Mouse (Mus musculus) fibroblast of lung, adult 2 months (primary cell): ENCODE data around the gene Pick1.

ENCODE experiments used
- DNase-seq: peaks from one replicate; pipeline ENCODE4 v3.0.0-alpha.2; 2011; ENCODE audit warnings: low read depth

Pick1 gene

DNA sequence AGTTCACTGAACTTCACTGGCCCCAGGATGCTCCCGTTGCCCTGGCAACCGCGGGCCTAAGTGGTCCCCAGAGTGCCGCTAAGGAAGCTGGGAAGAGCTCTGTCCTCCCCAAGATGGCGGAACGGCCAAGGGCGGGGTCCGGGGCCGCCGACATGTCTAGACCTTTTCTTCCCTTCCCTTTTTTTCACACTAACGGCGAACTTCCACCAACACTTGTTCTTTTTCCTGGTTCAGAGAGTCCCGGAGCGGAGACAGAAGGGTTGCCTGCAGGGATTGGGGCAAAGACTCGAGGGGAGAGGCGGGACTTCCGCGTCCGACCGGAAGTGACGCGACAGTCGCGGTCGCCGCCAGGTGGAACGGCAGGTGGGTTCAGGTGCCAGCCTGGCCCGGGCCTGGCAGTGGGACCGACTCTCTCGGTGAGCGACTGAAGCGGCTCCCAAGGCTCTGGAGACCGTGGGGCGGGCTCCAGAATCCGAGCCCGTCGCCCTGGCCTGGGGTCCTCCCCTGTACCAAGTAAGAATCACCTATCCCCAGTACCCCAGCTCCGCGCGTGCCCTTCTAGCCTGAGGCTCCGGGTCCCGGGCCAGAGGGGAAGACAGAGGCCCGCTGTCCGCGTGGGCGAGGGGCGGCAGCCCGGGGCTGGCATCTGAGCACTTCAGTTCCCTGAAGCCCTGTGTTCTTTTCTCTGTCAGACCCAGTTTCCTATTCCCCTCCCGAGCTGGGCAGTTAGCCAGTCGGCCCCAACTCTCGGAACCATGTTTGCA, at the start of gene Pick1, which contains the start of gene Gm49486:
Pick1 (plus strand) TSS at position 116 of the 764 bp plus-strand sequence.
Gm49486 (plus strand) TSS at position 334 of the 764 bp plus-strand sequence.
- peak; percentile 60 for DNase-seq

DNA sequence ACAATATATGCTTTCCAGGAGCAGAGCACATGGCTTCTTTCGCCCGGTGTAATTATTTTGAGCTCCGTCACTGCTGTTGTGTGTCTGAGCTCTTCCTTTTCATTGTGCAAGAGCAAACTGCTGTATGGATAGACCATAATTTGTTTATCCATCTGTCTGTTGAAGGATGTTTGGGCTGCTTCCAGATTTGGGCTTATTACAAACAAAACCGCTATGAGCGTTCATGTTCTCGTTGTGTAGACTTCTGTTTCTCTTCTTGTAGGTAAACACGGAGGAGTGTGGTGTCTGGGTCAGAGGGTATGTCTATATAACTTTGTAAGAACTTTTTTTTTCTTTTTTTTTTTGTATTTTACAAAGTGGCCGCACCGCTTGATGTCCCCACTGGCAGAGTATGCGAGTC, 43.8 kb upstream of the Pick1 start:
- DNase-seq: no peak

DNA sequence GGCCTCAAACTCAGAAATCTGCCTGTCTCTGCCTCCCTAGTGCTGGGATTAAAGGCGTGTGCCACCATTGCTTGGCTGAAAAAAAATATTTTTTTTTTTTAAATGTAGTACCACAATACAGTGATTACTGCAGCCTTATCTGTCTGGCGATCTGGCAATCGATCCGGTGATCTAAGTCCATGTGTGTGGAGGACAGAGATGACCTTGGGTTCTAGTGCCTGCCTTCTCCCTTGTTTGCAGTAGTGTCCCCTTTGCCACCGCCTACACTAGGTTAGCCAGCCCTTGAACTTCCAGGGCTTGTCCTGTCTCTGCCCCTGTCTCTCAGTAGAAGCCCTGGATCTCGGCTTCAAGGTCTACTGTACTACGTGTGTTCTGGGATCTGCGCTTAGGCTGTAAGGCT, 41.2 kb upstream of the Pick1 start:
- no peak for DNase-seq

DNA sequence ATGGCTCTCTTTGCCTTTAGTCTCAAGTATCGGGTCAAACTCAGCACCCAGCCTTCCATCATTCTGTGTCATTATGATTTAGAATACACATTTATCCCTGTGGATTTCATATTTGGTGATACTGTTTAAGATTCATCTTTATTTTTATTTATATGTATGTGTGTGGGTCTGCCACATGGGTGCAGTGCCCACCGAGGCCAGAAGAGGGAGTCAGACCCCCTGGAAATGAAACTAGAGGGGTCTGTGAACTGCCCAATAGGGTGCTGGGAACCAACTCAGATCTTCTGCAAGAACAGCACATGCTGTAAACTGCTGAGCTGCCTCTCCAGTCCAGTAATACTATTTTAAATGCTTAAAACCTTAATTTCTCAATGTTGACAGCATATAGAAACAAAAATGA, 37.5 kb upstream of the Pick1 start:
- no peak for DNase-seq

DNA sequence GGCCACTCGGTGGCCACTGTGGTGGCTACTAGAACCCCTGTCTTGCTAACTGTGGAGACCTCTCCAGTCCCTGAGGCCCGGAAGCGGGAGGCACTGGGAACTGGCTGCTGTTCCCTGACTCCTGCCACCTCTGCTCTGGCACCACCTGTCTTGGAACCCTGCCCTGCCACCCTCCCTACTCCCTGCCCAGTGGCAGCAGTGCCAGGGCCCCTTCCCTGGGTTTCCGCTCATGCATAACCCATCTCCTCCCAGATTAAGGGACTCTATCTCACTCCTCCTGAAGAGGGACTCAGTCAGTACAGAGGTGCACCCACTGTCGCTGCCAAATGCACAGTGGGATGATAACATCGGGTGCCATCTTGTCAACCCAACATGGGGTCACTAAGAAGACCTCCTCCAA, 36.5 kb upstream of the Pick1 start:
- DNase-seq: no peak

DNA sequence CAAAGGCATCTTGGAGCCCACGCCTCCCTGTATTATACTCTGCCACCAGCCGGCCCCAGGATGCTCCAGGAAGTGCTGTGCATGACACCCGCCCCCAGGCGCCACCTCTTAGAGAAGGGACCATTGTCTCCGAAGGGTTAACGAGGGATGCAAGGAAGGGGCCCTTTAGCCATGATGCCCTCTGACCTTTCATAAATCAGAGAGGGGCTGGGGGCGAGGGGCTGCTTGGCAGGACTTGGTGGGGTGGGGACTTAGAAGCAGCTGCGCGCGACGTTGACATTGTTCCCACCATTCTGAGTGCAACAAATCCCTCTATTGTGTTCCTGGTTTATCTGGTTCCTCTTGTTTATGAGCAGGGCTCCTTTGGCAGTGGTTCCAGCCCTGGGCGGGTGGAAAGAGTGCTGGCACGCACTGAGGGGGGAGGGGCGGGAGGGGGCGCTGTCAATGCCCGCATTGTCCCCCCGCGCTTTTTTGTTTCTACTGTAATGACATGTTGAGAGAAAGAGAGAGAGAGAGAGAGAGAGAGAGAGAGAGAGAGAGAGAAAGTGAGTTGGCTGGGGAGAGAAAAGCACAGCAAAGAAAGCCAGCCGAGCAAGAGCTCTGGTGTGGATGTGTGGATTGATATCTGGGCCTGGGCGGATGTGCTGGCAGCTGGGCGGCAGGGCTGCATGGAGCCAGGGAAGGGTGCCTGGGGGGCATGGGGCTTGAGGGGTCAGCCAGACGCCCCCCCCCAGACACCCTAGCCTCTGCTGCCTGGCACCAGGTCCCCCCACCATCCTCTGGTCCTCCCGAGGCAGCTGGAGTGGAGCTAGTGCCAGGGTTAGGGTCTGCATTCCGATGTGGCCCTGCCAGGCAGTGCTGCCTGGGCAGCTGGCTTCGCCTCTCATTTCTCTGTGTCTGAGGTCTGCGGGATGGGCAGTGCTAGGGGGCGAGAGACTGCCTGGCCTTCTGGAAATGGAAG, 35.8 kb upstream of the Pick1 start:
- DNase-seq: peak; percentile 17

DNA sequence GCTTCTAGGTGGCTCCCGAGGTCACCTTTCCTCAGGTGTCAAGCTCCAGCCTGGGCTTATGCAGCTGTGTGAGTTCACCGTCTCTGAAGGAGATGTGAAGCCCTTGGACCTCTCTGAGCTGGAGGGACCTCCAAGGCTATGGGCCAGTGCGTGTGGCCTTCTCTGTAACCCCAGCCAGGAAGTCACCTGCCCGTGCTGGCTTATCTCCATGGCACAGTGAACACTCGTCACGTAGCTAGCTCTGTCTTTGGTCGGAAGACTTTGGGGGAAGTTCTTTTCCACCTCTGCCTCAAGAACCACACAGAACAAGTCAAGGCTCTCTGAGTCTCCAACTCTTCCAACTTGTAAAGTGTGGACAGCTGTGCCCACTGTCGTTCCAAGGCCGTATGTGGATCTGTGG, 34.9 kb upstream of the Pick1 start:
- no peak for DNase-seq

DNA sequence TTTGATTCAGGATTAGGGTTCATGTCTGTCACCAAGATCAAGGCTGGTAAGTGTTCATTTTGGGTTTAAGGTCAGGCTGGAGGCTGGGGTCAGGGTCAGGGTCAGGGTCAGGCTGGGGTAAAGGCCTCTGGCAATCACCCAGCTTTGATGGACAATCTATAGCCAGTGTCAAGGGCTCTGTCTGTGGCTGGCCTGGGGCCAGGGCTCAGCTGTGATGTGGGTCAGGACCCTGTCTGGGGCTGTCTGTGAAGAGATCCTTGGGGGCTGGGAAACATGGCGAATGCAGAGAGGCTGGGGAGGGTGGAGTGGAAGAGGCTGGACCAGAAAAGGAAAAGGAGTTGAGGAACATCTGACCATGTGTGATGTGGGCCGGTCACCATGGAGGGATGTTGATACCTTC, 34.0 kb upstream of the Pick1 start:
- DNase-seq: no peak

DNA sequence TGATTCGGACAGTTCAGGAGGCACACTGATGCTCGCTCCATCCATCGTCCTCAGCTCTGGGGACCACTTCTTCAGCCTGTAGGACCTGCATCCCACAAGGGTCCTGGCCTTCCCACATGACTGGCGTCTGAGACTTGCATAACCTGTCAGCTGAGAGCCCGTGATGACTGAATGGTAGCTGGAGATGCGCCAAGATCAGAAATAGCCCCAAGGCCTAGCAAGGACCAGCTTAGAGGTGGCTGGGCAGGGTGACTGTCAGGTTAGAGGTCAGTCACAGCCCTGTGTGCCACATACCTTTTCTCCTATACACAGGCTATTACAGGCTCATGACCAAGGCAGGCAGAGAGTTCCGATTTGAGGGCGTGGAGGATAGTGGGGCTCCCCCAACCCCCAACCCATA, 33.5 kb upstream of the Pick1 start:
- DNase-seq: no peak

DNA sequence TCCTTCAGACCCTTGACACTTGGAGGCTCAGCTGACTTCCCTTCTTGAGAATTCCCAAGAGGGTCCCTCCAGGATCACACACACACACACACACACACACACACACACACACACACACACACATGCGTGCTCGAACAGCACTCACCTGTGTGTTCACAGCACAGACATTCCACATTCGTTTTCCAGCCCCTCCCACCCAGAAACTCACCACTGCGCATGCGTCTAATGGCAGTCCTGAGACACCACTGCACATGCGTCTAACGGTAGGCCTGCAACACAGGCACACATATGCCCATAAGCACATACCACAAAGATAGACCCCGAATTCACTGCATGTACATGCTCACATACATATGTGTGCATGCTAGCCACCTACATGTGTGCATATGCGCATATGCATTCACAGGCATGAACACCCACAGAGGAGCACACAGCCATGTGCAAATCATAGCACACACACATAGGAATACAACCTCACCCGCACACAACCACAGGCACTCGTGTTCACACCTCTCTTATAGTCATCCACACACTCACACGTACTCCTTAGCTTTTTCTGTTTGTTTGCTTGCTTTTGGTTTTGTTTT, 29.5 kb upstream of the Pick1 start:
- DNase-seq: no peak

DNA sequence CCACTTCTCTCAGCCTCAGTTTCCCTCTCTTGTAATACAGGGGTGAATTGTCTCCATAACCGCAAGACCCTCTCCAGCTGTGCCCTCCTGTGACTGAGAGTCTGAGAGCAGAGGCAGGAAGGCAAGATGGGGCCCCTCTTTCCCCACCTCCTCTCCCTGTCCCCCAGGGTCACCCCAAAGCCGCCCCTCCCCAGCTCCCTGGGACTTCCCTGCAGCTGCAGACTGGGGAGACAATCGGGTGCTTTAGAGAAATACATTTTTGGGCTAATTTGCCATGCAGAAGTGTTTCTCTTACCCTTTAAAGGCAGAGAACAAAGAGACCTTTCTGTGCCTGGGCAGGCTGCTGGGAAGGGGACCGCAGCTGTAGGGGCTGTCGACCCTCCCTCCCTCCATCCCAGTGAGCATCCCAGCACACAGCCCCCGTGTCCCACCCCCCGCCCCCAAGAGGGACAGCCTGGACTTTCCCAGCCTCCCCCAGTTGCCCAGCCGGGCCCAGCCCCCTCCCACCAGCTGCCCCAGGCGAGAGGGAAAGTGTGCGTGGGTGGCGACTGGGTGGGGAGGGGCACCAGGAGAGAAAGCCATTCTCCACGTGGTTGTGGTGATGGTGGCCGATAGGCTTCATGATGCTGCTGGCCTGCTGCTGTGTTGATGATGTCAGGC, 27.4 kb upstream of the Pick1 start:
- no peak for DNase-seq

DNA sequence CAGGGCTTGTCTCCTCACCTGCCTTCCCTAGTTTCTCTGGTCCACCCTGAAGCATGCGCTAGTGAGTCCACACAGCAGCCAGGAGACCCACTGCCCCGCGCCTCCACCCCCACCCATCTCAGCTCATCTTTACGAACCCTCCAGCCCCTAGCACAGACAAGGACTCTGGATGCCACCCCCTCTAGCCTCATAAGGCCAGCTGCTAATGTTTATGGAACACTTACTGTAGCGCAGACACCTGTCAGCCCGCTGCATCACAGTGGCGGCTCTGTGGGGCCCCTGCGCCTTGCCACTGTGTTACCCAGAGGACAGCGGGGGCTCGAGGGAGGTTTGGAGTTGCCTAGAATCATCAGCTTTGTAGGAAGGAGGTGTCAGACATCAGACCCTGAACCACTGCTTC, 26.4 kb upstream of the Pick1 start:
- DNase-seq: no peak

DNA sequence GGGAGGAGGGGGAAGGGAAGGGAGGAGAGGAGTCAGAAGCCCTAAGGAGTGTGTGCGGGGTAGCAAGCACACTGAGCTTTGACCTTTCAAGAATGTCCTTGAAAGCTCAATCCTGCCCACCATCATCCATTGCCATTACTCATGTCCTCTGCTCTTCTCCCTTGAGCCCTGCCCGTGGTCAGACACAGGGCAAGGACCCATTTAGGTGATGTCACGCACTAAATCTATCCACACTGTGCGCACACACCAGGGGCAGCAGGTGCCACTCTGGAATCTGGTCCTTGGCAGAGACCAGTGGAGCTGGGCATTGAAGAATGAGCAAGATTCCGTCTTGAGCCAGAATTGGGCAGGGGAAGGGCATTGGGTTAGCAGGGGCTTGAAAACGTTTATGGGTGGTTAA, 20.8 kb upstream of the Pick1 start:
- no peak for DNase-seq

DNA sequence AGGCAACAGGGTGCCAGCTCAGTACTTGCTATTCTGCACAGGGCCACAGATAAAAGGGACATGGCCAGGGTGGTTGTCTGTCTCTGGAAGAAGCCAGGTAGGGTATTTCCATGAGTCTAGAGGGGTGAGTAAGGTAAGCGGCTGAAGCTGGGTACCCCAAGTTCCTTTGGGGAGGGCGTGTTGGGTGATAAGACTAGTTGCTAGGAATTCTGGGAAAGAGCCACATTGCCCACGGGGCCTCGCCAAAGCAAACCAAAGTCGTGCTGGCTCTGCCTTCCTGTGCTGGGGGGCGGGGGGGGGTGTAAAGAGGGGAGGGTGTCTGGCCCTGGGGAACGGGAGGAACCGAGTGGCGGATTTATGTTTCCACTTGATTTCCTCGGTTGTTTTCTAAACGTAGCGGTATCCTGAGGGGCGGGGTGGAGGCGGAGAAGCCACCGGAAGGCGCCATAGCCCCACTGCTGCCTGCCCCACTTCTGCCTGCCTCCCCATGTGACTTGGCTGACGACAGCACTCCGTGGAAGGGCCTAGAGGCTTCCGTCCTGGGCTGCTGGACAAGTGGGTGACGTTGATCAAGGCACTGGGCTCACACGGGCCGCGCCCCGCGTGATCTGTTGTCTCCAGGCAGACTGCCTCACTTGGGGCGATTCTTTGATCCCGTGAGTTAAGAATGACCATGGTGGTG, 20.1 kb upstream of the Pick1 start:
- no peak for DNase-seq

DNA sequence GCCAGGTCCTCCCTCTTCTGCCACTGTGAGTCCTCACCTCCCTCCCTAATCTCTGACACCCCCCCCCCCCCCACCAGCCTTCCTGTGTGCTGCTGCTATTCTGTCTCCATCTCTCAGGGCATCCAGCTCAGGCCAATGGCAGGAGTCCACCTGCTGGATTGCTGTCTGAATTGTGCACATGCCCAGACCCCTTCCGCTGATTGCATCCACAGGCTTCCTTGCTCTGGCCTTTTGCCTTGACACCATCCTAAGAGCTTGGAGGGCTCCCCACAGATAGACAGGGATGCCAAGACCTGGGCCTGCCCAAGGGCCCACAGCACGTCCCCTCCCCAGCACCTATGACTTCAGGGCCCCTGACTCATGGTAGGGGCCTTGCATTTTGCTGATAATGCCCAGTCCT, 18.6 kb upstream of the Pick1 start:
- no peak for DNase-seq

DNA sequence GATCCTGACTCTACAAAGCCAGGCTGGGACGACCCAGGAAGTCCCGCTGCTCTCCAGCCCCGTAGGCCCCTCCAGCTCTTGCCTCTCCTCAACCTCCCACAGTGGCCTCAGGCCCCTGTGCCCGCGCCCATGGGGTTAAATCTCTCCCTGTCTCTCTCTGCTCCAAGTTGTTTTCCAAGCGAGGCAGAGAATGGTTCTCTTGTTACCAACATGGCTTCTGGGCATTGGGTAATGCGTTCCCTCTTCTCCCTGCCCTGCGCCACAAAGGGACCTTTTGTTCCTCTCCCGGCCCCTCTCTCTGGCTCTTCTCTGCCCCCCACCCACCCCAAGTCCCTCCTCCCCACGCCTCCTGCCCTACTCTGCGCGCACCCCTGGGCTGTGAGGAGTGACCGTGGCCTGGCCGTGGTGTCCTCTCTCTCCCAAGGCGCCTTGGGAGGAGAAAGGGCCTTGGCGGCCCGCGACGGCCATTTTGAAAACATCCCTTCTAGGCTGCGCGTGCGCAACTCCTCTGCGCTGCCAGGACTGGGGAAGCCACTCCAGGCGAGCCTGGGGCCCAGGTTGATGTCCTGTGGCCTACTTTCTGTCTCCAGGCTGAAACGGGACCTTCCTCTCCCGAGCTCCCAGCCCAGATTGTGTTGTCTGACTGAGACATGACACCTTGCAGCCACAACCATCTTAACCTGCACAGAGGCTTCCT, 16.1 kb upstream of the Pick1 start:
- DNase-seq: no peak

DNA sequence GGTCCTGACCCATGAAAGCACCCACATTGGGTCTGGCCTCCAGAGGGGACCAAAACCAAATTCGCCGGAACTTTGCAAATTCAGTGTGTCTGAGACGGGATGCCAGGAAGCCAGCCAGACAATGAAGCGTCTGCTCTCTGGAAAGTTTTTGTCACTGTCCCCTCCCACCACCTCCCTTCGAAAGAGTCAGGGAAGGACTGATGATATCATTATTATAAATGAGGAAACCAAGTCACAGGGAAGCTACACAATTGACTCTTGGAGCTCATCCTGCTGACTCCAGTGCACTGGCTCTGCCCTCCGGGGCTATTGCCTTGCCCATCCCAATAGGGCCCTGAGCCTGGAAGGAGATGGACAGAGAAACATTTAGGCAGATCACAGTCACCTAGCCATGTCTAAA, 15.4 kb upstream of the Pick1 start:
- DNase-seq: no peak

DNA sequence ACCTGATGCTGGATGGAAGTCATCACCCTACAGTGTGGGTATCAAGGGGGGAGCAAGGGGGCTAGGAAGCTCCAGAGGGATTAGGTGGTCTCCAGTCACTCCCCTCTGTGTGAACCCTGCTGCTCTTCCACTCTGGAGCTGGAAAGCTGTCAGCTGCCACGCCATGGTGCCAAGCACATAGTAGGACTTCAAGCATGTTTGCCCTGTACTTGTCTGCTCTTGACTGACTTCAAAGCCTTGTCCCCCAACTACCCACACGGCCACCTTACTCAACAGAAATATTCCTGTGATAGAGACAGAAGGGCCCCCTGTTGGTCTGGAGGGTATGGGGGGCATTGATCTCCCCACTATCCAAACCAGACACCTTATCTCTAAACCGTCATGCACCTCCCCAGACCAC, 12.8 kb upstream of the Pick1 start:
- DNase-seq: no peak

DNA sequence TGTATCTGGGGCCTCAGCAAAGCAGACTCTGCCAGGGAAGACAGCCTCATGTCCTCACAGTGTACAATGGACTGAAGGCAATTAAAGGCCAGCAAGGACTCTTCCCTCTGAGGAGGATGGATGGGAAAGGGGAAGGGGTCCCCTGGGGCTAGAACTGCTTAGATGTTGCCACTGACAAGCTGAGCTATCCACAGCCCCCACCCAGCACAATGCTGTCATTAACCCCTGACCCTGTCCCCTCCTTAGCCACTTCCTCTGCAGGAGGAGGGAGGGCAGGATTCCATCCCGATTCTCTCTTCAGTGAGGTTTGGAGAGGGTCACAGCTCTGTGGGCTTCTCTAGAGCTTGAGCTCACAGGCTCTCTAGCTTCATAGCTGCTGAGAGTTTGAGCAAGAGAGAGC, 9.4 kb upstream of the Pick1 start:
- no peak for DNase-seq

DNA sequence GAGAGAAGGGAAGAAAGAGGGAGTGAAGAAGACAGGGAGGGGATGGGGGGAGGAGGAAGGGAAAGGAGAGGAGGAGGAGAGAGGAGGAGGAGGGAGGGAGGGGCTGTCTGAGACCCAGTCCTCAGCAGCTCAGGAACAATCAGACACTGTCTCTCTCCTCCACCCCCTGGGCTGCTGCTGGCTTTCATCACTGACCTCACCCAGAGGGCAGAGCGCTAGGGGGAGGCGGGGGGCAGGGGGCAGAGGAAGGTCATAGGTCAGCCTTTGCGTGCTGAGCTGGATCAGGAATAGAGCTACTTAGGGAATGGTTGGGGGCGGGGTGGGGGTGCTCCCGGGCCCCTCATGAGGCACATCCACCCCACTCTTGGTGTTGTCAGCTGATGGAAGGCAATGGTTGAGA, 5.3 kb upstream of the Pick1 start:
- no peak for DNase-seq

DNA sequence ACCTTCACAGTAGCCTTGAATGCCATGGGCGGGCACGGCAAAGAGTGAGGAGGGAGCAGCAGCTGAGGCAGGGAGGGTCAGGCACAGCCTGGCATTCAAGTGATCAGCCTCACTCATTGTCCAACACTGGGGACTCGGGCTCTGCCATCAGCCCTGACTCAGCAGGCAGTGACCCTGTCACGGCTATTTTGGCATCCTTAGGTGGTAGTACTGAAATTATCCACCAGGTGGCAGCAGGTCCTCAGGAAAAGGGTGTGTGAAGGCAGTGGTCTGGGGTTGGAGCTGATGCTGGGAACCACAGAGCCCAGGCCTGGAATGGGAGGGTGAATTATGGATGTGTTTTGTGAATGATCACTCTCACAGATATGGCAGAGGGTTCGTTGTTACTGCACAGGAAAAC, 4.3 kb upstream of the Pick1 start:
- peak; percentile 41 for DNase-seq
